Mouse (Mus musculus) embryonic fibroblast, embryonic 13.5 days (primary cell): ENCODE measurements at regions not wholly inside any gene's neighbourhood (a gene's known extent, or its start where the extent isn't known, plus 50 kb on each side); places are given as distances from the start of the nearest gene placed in this dataset.

Experiments
- CTCF ChIP-seq: IDR thresholded peaks from 2 replicates; pipeline ENCODE4 v1.5.1; 2011; ENCODE audit warnings: mild to moderate bottlenecking, control low read depth, low read length, moderate library complexity, borderline replicate concordance; ENCODE audit not compliant: insufficient read depth
- POLR2A ChIP-seq: IDR thresholded peaks from 2 replicates; pipeline ENCODE4 v1.6.1; 2011; ENCODE audit warnings: low read depth, mild to moderate bottlenecking, control low read depth, low read length, moderate library complexity

GRCm38 (mm10) chr2:109520471-109520870 lies 154.0 kb upstream of the Bdnf start:
- TF ChIP-seq CTCF = no peak
- no peak for TF ChIP-seq POLR2A
